Mouse (Mus musculus): ENCODE measurements around the gene Slc25a26. TPM values are rescaled to one million over a fixed set of nuclear protein-coding genes. Genes with fewer than 3 reads are reported as not detected.

The Slc25a26 gene
- polyA plus RNA-seq, 1 experiment from 2014 or later = 13.2 TPM

DNA sequence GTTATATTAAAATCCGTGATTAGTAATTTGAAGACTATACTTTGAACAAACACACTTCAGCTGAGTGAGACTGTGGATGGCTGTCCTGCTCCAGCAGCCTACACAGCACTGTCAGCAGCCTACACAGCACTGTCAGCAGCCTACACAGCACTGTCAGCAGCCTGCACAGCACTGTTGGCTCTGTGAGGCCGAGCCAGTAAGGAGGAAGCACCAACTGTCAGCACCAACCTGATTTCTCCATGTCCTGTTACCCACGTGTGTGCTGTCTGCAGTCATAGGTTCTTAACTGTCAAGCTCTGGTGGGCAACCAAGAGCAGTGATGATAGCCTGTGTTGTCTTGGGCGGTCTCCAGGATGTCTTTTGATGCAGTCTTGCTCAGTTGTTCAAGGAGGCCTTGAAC lies 32.0 kb downstream of the Slc25a26 start:
- Histone ChIP-seq H3K9me3 (replicated peaks) (no peaks in the 10 kb centered on the region), H3K27me3 (no peaks in the 10 kb centered on the region), H3K4me1 (replicated peaks) (peaks cover 4% of the 10 kb centered on the region), H3K4me2 (no peak overlapping the region), H3K9ac (no peak overlapping the region), H3K27ac (no peak overlapping the region), H3K4me3 (no peak overlapping the region), H3K36me3 (no peaks in the 10 kb centered on the region)
- whole genome bisulfite sequencing = 67% methylated on average over 4 of the region's 4 CpGs
- no peak for ATAC-seq (replicated peaks; ENCODE audit: insufficient number of reproducible peaks, insufficient read depth, low FRiP score, low read depth)

- 75% methylated on average over 8 of the region's 8 CpGs for WGBS
- no peak overlapping the region for H3K27ac ChIP-seq
- no peak overlapping the region for H3K4me3 ChIP-seq
- no peaks in the 10 kb centered on the region for H3K36me3 ChIP-seq
- H3K27me3 ChIP-seq = no peaks in the 10 kb centered on the region
- H3K4me1 ChIP-seq (replicated peaks) = no peaks in the 10 kb centered on the region
- H3K9ac ChIP-seq = no peak overlapping the region
- no peak for ATAC-seq (replicated peaks; ENCODE audit: insufficient number of reproducible peaks, insufficient read depth, low FRiP score, low read depth)
- no peaks in the 10 kb centered on the region for H3K9me3 ChIP-seq (replicated peaks)
- H3K4me2 ChIP-seq = no peak overlapping the region
Observed at GRCm38 (mm10) chr6:94536478-94536877, 36.3 kb downstream of the Slc25a26 start.

DNA sequence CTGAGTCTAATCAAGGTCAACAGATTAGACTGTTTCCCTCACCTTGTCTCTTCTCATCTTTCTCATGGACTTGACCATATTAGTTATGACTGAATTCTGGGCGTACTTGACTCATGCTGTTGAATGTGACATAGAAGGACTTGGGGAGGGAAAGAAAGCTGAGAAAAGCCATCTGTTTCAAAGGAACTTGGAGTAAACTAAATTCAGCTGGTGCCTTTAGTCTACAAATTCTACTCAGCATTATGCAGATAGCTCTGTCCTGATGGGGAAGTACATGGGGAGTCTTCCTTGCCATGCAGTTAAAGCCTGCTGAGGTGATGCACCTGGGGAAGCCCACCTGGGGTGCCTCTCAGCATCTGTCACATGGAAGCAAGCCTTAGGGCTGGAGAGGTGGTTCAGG lies 37.5 kb downstream of the Slc25a26 start:
- H3K36me3 ChIP-seq = no peaks in the 10 kb centered on the region

DNA sequence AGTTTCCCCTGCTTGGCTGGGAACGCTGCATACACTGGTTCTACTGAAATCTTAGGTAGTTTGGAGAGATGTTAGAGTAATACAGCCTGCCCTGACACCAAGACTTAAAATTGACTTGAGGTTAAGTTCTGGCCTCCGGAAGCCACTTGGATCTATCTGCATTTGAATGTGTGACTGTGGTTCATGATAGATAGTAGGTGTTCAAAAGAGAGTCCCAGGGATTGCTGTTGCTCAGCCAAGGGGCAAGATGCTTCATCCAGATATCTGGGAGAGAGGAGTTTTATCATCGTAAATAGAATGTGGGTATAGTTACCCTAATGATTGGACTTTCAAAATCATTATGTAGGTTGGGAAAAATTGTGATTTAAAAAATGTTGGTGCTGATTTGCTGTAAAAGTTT lies 40.0 kb downstream of the Slc25a26 start:
- no peak overlapping the region for H3K27ac ChIP-seq
- H3K27me3 ChIP-seq = no peaks in the 10 kb centered on the region
- no peaks in the 10 kb centered on the region for H3K4me1 ChIP-seq (replicated peaks)
- no peak overlapping the region for H3K9ac ChIP-seq
- 78% methylated on average over 3 of the region's 3 CpGs for WGBS
- no peak overlapping the region for H3K4me3 ChIP-seq
- no peaks in the 10 kb centered on the region for H3K9me3 ChIP-seq (replicated peaks)
- no peaks in the 10 kb centered on the region for H3K36me3 ChIP-seq
- H3K4me2 ChIP-seq = no peak overlapping the region
- no peak for ATAC-seq (replicated peaks; ENCODE audit: insufficient number of reproducible peaks, insufficient read depth, low FRiP score, low read depth)

More for the DNA sequence above, 37.5 kb downstream of the Slc25a26 start:
- Histone ChIP-seq H3K4me1 (replicated peaks) (no peaks in the 10 kb centered on the region), H3K27ac (no peak overlapping the region), H3K27me3 (no peaks in the 10 kb centered on the region), H3K9me3 (replicated peaks) (no peaks in the 10 kb centered on the region), H3K4me3 (no peak overlapping the region), H3K4me2 (no peak overlapping the region), H3K9ac (no peak overlapping the region)
- ATAC-seq (replicated peaks; ENCODE audit: insufficient number of reproducible peaks, insufficient read depth, low FRiP score, low read depth) = no peak
- WGBS = 63% methylated on average over 1 of the region's 1 CpGs

- Histone ChIP-seq H3K27me3 (no peaks in the 10 kb centered on the region), H3K4me3 (no peak overlapping the region), H3K4me1 (replicated peaks) (no peaks in the 10 kb centered on the region), H3K9me3 (replicated peaks) (no peaks in the 10 kb centered on the region), H3K9ac (no peak overlapping the region), H3K27ac (no peak overlapping the region), H3K4me2 (no peak overlapping the region), H3K36me3 (no peaks in the 10 kb centered on the region)
- no peak for ATAC-seq (replicated peaks; ENCODE audit: insufficient number of reproducible peaks, insufficient read depth, low FRiP score, low read depth)
- WGBS = 76% methylated on average over 4 of the region's 4 CpGs
Observed at GRCm38 (mm10) chr6:94540615-94541014, 40.5 kb downstream of the Slc25a26 start.

DNA sequence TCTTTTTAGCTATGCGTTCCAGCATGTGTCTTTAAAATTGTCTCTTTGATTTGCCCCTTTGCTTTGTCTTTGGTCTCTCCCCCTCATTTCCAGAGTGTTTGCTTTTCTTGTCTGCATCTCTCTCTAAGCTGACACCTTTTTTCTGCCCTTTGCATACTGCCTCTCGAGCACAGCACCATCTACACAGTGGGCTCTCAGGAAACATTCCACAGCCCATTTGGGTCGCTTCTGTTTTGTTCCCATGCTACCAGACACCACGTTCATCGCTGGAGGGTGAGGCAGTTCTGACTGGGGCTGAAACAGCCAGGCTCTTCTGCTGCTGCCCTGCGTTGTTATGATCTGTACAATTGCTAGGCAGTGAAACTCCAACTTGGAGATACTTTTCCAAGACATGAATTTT lies 41.0 kb downstream of the Slc25a26 start:
- 47% methylated on average over 6 of the region's 6 CpGs for WGBS
- no peaks in the 10 kb centered on the region for H3K9me3 ChIP-seq (replicated peaks)
- H3K4me3 ChIP-seq = no peak overlapping the region
- H3K27ac ChIP-seq = no peak overlapping the region
- no peaks in the 10 kb centered on the region for H3K4me1 ChIP-seq (replicated peaks)
- no peaks in the 10 kb centered on the region for H3K36me3 ChIP-seq
- H3K27me3 ChIP-seq = no peaks in the 10 kb centered on the region
- ATAC-seq (replicated peaks; ENCODE audit: insufficient number of reproducible peaks, insufficient read depth, low FRiP score, low read depth) = no peak
- H3K9ac ChIP-seq = no peak overlapping the region
- H3K4me2 ChIP-seq = no peak overlapping the region

DNA sequence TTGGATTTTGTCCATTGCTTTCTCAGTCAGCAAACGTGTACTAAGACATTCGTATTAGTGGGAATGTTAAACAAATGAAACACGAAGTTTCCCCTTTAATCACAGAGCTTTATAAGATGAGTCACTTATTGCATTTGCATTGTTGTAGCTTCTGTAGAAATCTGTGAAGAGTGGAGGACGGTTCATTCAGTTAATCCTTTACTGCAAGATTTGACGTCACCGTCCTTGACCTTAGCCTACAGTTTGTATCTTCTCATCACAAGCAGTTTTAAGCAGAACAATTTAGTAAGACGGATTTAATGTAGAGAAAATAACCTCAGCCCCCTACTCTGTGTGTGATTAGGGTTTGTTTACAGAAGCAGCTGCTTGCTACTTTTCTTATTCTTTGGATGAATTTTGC lies 41.7 kb downstream of the Slc25a26 start:
- Histone ChIP-seq H3K9ac (no peak overlapping the region), H3K27me3 (no peaks in the 10 kb centered on the region), H3K4me2 (no peak overlapping the region), H3K4me1 (replicated peaks) (no peaks in the 10 kb centered on the region), H3K9me3 (replicated peaks) (no peaks in the 10 kb centered on the region), H3K36me3 (no peaks in the 10 kb centered on the region), H3K27ac (no peak overlapping the region), H3K4me3 (no peak overlapping the region)
- WGBS = 72% methylated on average over 7 of the region's 7 CpGs
- ATAC-seq (replicated peaks; ENCODE audit: insufficient number of reproducible peaks, insufficient read depth, low FRiP score, low read depth) = no peak

GRCm38 (mm10) chr6:94543902-94544840 lies 44.0 kb downstream of the Slc25a26 start:
- ATAC-seq (replicated peaks; ENCODE audit: insufficient number of reproducible peaks, insufficient read depth, low FRiP score, low read depth) = no peak
- H3K9ac ChIP-seq = no peak overlapping the region
- 37% methylated on average over 5 of the region's 5 CpGs for WGBS
- H3K27ac ChIP-seq = no peak overlapping the region
- H3K4me3 ChIP-seq = no peak overlapping the region
- H3K4me2 ChIP-seq = no peak overlapping the region
- H3K4me1 ChIP-seq (replicated peaks) = peaks cover 7% of the 10 kb centered on the region
- no peaks in the 10 kb centered on the region for H3K27me3 ChIP-seq
- no peaks in the 10 kb centered on the region for H3K9me3 ChIP-seq (replicated peaks)
- H3K36me3 ChIP-seq = no peaks in the 10 kb centered on the region

GRCm38 (mm10) chr6:94547239-94547638 lies 47.1 kb downstream of the Slc25a26 start:
- H3K4me3 ChIP-seq = no peak overlapping the region
- no peak for ATAC-seq (replicated peaks; ENCODE audit: insufficient number of reproducible peaks, insufficient read depth, low FRiP score, low read depth)
- 22% methylated on average over 4 of the region's 4 CpGs for WGBS
- peaks cover 7% of the 10 kb centered on the region for H3K4me1 ChIP-seq (replicated peaks)
- no peak overlapping the region for H3K27ac ChIP-seq
- H3K9ac ChIP-seq = no peak overlapping the region
- H3K27me3 ChIP-seq = no peaks in the 10 kb centered on the region
- no peak overlapping the region for H3K4me2 ChIP-seq
- H3K36me3 ChIP-seq = no peaks in the 10 kb centered on the region
- 0 out of 2 replicates have a peak, but pooled peaks cover 4% of the 10 kb centered on the region for H3K9me3 ChIP-seq (replicated peaks)

DNA sequence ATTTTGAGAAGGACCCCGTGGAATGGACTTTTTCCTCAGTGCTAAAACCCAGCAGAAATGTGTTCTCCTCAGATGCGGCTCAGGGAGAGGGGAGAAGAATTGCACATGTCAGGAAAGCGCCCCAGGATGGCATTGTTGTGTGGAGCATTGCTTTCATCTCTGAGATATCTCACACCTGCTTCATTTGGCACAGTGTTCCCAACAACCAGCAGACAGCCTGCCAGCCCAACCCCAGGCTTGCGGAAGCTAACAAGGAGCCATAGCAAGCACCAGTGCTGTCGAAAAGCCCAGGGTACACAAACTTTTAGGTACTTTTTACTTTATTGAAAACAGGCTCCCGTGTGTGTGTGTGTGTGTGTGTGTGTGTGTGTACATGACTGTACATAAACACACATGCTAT lies 50.2 kb downstream of the Slc25a26 start:
- Histone ChIP-seq H3K9ac (no peak overlapping the region), H3K4me3 (no peak overlapping the region), H3K4me1 (replicated peaks) (peaks cover 7% of the 10 kb centered on the region), H3K27me3 (no peaks in the 10 kb centered on the region), H3K27ac (no peak overlapping the region), H3K9me3 (replicated peaks) (0 out of 2 replicates have a peak, but pooled peaks cover 4% of the 10 kb centered on the region), H3K4me2 (no peak overlapping the region), H3K36me3 (no peaks in the 10 kb centered on the region)
- WGBS = 82% methylated on average over 6 of the region's 6 CpGs
- no peak for ATAC-seq (replicated peaks; ENCODE audit: insufficient number of reproducible peaks, insufficient read depth, low FRiP score, low read depth)

DNA sequence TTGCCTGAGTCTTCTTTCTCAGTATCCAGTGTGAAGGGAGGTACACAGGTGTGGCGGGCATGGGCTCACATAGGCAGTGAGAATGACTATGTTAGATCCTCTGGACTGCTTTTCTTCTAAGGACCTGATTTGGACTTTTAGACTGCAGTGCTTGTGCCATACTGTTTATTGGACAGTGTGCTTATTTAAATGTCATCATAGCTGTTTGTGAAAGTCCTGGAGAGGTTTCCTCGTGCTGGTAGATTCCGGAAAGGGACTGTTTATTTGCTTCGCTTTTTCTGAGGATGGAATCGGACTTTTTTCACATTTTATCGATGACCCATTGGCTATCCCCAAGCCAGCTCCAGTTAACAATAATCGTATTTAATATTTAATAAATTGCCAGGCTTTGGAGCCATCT lies 50.7 kb downstream of the Slc25a26 start:
- Histone ChIP-seq H3K9ac (no peak overlapping the region), H3K4me1 (replicated peaks) (peaks cover 7% of the 10 kb centered on the region), H3K9me3 (replicated peaks) (0 out of 2 replicates have a peak, but pooled peaks cover 4% of the 10 kb centered on the region), H3K36me3 (no peaks in the 10 kb centered on the region), H3K27me3 (no peaks in the 10 kb centered on the region), H3K4me2 (no peak overlapping the region), H3K4me3 (no peak overlapping the region), H3K27ac (no peak overlapping the region)
- 90% methylated on average over 7 of the region's 7 CpGs for whole genome bisulfite sequencing
- ATAC-seq (replicated peaks; ENCODE audit: insufficient number of reproducible peaks, insufficient read depth, low FRiP score, low read depth) = no peak

DNA sequence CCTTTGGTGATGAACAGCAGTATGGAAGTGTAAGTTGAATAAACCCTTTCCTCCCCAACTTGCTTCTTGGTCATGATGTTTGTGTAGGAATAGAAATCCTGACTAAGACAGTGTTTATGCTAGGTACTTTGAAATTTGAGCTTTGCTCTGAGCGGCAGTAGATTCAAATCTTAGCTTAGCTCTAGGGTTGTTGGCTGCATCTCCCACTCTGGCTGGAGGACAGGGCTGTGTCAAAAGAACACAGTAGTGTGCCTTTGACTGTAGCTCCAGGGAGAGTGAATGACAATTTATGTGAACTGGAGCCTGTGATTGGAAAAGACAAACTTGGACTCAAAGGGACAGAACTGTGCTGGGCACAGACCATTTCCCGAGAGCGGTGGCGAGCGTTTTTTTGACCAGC lies 53.0 kb downstream of the Slc25a26 start:
- Histone ChIP-seq H3K27me3 (no peaks in the 10 kb centered on the region), H3K36me3 (no peaks in the 10 kb centered on the region), H3K4me2 (no peak overlapping the region), H3K27ac (no peak overlapping the region), H3K9me3 (replicated peaks) (0 out of 2 replicates have a peak, but pooled peaks cover 4% of the 10 kb centered on the region), H3K9ac (no peak overlapping the region), H3K4me3 (no peak overlapping the region), H3K4me1 (replicated peaks) (peaks cover 3% of the 10 kb centered on the region; the same call in 1 of the 2 replicates)
- ATAC-seq (replicated peaks; ENCODE audit: insufficient number of reproducible peaks, insufficient read depth, low FRiP score, low read depth) = no peak
- 93% methylated on average over 5 of the region's 5 CpGs for WGBS
